Mouse (Mus musculus): Measurements from ENCODE around the gene Ncln.

The Ncln gene

GRCm38 (mm10) chr10:81496264-81496901 lies at the start of gene Ncln:
Ncln (minus strand) TSS chr10:81496392.
- DNase-seq (ENCODE audit: extremely low read depth, low read depth, low spot score): peak; percentile 83

- peak; percentile 56 for DNase-seq (ENCODE audit: extremely low read depth, low read depth, low spot score)
These were observed 49.1 kb upstream of the Ncln start, which contains the start of gene Gna11 for GRCm38 (mm10) chr10:81545161-81545747. Gna11 (minus strand) TSS chr10:81545190.

- DNase-seq (ENCODE audit: extremely low read depth, low read depth, low spot score): no peak
These were observed 48.3 kb upstream of the Ncln start for GRCm38 (mm10) chr10:81544296-81545160.

- DNase-seq (ENCODE audit: extremely low read depth, low read depth, low spot score): no peak
These were observed 47.4 kb upstream of the Ncln start for GRCm38 (mm10) chr10:81543633-81544032.

DNA sequence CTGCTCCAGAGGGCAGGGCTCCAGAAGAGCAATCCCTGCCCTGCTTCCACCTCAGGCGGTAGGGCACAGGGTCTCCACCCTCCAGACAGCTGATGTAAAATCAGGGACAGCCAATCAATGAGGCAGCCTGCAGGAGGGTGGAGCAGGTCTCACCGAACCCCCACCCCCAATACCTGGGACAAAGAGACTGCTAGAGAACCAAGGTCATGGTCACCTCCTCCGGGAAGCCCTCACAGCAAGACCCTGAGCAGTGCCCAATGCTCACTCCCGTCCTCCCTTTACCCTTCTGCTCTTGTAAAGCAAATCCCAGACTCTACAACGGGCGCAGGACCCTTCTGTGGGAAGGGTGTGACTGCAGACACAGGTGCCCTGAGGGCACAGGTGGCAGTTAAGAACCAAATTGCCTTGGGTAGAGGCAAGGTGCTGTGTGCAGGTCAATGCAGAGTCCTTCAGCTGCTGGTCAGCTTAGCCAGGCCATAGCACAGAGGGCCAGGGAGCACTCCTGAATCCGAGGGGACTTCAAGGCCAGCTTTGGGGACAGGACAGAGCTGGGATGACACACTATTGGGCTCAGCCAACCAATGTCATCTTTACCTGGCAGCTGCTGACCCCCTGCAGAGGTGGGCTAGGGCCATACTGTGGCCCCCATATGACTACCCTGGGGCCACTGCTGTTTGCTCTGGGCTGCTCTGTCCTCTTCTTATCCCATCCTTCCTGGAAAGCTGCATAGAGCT lies 46.7 kb upstream of the Ncln start:
- DNase-seq (ENCODE audit: extremely low read depth, low read depth, low spot score): no peak

DNA sequence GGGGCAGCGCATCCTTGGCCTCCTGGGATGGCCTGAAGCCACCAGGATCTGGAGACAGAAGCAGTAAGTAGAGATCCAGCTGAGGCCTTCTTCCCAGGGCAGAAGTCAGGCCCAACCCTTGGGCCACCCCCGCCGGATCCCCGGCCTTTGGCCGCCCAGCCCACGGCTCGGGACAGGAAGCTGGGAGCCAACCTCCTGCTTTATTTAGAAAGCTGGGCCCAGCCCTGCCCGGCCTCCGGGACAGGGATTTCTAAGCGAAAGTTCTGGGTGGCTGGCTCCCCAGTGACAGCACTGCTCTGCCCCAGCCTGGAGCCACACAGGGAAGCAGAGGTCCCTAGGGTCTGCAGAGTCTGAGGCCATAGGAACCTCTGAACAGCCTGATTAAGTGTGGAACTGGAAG lies 45.6 kb upstream of the Ncln start:
- no peak for DNase-seq (ENCODE audit: extremely low read depth, low read depth, low spot score)

- DNase-seq (ENCODE audit: extremely low read depth, low read depth, low spot score): no peak
These were observed 45.2 kb upstream of the Ncln start for GRCm38 (mm10) chr10:81541363-81541762.

GRCm38 (mm10) chr10:81538321-81539048 lies 42.3 kb upstream of the Ncln start:
- DNase-seq (ENCODE audit: extremely low read depth, low read depth, low spot score): no peak

DNA sequence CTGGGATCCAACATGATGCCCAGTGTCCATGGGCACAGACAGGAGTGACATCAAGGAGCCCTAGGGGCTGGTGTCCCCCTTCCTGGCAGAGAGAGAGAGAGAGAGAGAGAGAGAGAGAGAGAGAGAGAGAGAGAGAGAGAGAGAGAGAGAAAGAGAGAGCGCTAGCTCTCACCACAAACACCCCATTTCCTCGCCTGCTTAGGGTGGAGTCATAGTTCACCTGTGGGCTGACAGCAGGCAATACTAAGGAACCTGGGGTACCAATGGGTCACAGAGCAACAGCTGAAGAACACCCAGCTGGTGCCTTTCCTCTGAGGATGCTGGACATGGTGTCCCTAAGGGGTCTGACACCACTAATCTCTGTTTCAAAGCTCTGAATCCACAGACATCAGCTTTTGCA lies 41.2 kb upstream of the Ncln start:
- no peak for DNase-seq (ENCODE audit: extremely low read depth, low read depth, low spot score)

DNA sequence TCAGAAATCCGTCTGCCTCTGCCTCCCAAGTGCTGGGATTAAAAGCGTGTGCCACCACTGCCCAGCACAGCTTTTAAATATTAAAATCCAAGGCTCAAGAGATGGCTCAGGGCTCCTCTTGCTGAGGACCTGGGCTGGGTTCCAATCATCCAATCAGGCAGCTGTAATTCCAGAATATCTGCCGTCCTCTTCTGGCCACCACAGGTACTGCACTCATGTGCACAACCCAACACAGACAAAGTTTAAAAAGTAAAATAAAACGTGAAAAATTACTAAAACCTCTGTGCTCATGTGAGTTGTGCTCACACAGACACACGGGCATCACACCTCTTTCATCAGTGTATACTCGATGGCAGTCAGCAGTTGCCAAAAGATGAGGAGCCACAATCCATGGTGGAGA lies 40.5 kb upstream of the Ncln start:
- DNase-seq (ENCODE audit: extremely low read depth, low read depth, low spot score): no peak

- DNase-seq (ENCODE audit: extremely low read depth, low read depth, low spot score): no peak
These were observed 38.6 kb upstream of the Ncln start for GRCm38 (mm10) chr10:81534826-81535225.

GRCm38 (mm10) chr10:81526779-81527178 lies 30.6 kb upstream of the Ncln start:
- DNase-seq (ENCODE audit: extremely low read depth, low read depth, low spot score): no peak

- no peak for DNase-seq (ENCODE audit: extremely low read depth, low read depth, low spot score)
These were observed 29.0 kb upstream of the Ncln start for GRCm38 (mm10) chr10:81525017-81525694.

- DNase-seq (ENCODE audit: extremely low read depth, low read depth, low spot score): no peak
These were observed 27.9 kb upstream of the Ncln start, which contains the start of gene Gna15 for GRCm38 (mm10) chr10:81524051-81524605. Gna15 (minus strand) TSS chr10:81524225.

DNA sequence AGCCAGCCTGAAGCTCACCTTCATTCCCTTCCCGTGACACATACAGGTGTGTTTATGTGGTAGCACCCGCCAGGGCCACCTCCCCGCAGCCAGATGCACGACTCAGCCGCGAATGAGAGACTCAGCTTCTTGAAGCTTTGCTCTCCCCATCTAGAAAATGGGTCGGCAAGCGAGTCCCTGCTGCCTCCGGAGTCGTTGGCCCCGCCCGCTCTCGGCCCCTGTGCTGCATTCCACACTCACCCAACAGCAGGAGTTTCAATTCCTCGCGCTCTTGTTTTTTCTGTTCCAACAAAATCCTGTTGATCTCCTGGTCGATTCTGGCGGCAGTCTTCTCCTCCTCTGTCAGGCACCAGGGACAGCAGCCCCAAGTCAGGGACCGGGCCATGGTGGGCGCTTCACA lies 27.4 kb upstream of the Ncln start:
- no peak for DNase-seq (ENCODE audit: extremely low read depth, low read depth, low spot score)

DNA sequence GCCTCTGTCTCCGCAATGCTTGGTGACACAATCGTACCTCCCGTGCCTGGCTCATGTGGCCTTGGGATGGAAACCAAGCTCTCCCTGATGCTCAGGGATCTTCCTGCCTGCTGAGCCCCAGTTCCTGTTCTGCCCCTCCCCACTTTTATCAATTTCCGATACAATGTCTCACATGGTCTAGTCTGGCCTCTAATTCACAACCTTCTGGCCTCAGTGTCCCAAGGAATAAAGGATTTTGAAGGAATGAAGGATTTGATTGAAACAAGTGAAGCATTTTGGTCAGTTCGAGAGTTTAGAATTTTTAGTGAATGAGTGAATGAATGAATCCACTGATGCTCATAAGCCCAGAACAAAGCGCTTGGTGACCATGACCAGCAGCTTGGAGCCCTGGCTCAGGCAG lies 26.9 kb upstream of the Ncln start:
- no peak for DNase-seq (ENCODE audit: extremely low read depth, low read depth, low spot score)

GRCm38 (mm10) chr10:81519978-81520365 lies 23.8 kb upstream of the Ncln start:
- DNase-seq (ENCODE audit: extremely low read depth, low read depth, low spot score): no peak

GRCm38 (mm10) chr10:81519227-81519977 lies 23.2 kb upstream of the Ncln start:
- no peak for DNase-seq (ENCODE audit: extremely low read depth, low read depth, low spot score)

DNA sequence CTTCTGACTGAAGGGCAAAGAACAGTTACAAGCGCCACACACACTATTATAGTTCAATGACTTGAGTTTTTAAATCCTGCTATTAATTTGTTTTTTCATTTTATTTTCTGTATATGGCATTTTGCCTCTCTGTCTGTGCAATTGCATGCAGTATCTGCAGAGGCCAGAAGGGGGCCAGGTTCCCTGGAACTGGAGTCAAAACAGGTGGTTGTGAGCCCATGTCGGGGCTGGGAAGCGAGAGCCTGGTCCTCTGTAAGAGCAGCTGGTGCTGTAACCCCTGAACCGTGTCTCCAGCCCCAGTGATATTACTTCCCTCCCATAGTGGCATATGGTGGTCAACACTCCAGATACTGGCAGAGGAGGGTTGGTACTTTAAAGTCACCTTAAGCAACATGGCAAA lies 22.4 kb upstream of the Ncln start:
- no peak for DNase-seq (ENCODE audit: extremely low read depth, low read depth, low spot score)
